Mouse (Mus musculus) lung, embryonic 14.5 days (tissue): ENCODE results near the gene Zcchc2. TPM values are rescaled to one million over a fixed set of nuclear protein-coding genes. Genes with fewer than 3 reads are reported as not detected.

ENCODE experiments used
- ATAC-seq: fragments of 200-750 bp; cut with Nextera tagmentation; 2 replicates; pipeline ENCODE4 v1.8.0; 2017; ENCODE audit warnings: mild to moderate bottlenecking, moderate TSS enrichment, moderate library complexity; ENCODE audit not compliant: insufficient read depth
- DNase-seq: peaks from one replicate; pipeline ENCODE4 v3.0.0-alpha.2; 2015
- H3K27ac ChIP-seq: fragments of 300-500 bp; sonication (generic); 2 replicates; pipeline ENCODE4 v1.5.1; 2014; ENCODE audit warnings: low read depth, mild to moderate bottlenecking, moderate library complexity
- H3K27me3 ChIP-seq: fragments of 300-500 bp; sonication (generic); 2 replicates; pipeline ENCODE4 v1.6.1; 2014; ENCODE audit warnings: low read length, control low read depth; ENCODE audit not compliant: insufficient read depth
- H3K36me3 ChIP-seq: fragments of 300-500 bp; sonication (generic); 2 replicates; pipeline ENCODE4 v1.6.1; 2014; ENCODE audit warnings: control low read depth; ENCODE audit not compliant: insufficient read depth
- H3K4me1 ChIP-seq: fragments of 300-500 bp; sonication (generic); 2 replicates; pipeline ENCODE4 v1.6.1; 2014; ENCODE audit warnings: antibody characterized with exemption, control low read depth; ENCODE audit not compliant: insufficient read depth
- H3K4me2 ChIP-seq: fragments of 300-500 bp; sonication (generic); 2 replicates; pipeline ENCODE4 v1.6.1; 2014; ENCODE audit warnings: mild to moderate bottlenecking
- H3K4me3 ChIP-seq: fragments of 300-500 bp; sonication (generic); 2 replicates; pipeline ENCODE4 v1.5.1; 2014; ENCODE audit warnings: low read depth, low read length
- H3K9ac ChIP-seq: fragments of 300-500 bp; sonication (generic); 2 replicates; pipeline ENCODE4 v1.6.1; 2014
- H3K9me3 ChIP-seq: fragments of 300-500 bp; sonication (generic); 2 replicates; pipeline ENCODE4 v1.6.1; 2016; ENCODE audit warnings: low read depth, low read length, control low read depth
- CTCF ChIP-seq: IDR thresholded peaks from 2 replicates; pipeline ENCODE4 v1.5.1; 2016; ENCODE audit warnings: antibody characterized with exemption, low read depth
- WGBS: fragments of 180-500 bp; shearing (Covaris S2); extraction: QIAGEN DNeasy Blood & Tissue Kit; methylation state at CpG from one replicate; pipeline ENCODE4 v1.1.7; 2014; 5-methylcytosine and 5-hydroxymethylcytosine counted together
- polyA plus RNA-seq: library from polyadenylated mRNA; unstranded; fragments of >200 nt; fragmentation: Nextera tagmentation; extraction: Ambion mirVana; gene quantifications from 2 replicates; pipeline ENCODE4 v1.2.1, GENCODE M21; 2014

Zcchc2 gene
- polyA plus RNA-seq, 1 experiment from 2014 or later, result 3.2 TPM

DNA sequence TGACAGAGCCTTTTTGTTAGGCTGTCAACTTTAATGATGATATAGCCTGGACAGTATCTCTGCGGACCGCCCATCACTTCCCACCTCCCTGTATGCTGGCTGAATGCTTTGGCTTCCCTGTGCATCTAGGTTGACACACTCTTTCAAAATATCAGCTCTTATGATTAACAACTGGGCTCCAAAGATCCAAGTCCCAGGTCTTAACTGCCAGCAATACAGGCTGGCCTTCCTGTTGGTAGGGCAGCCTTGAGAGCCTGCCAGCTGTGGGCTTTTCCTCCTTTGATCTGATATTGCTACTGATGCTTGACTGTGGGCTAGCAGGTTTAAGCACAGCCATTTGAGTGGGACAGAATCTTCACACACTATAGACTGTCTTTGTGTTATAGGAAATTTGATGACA, 74.5 kb downstream of the Zcchc2 start:
- no peaks in the 10 kb centered on the region for H3K36me3 ChIP-seq
- H3K9ac ChIP-seq, result no peak overlapping the region
- H3K27ac ChIP-seq, result peak overlapping the region; percentile 42; the same call in 1 of the 2 replicates
- DNase-seq (peak; percentile 17), ATAC-seq (no peak)
- peak overlapping the region; percentile 15; the same call in 1 of the 2 replicates for H3K4me2 ChIP-seq
- H3K27me3 ChIP-seq, result no peaks in the 10 kb centered on the region
- H3K4me3 ChIP-seq, result no peak overlapping the region
- H3K4me1 ChIP-seq, result peaks cover 22% of the 10 kb centered on the region
- no peak for TF ChIP-seq CTCF
- no peaks in the 10 kb centered on the region for H3K9me3 ChIP-seq
- 59% methylated on average over 2 of the region's 2 CpGs for WGBS

DNA sequence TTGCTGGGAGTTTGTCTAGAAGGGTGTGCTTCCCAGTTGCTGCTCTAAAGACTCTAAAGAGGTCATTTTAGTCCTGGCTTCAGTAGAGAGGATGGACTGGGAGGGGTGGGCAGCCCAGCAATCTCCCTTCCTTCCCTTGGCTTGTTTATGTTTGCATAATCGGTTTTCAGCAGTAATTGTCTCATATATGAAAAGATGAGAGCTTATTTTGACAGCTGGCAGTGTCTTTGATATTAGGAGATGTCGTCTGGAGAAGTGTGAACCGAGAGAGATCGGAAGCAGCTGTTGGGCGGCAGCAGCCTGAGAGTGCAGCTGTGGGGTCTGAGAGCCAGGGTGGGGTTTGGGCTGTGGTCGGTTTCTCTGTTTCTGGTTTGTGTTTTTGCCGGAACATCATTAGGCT, 75.5 kb downstream of the Zcchc2 start:
- WGBS, result 23% methylated on average over 7 of the region's 7 CpGs
- Histone ChIP-seq H3K4me3 (no peak overlapping the region), H3K27me3 (no peaks in the 10 kb centered on the region), H3K27ac (peak overlapping the region; percentile 80), H3K9me3 (no peaks in the 10 kb centered on the region), H3K4me2 (0 out of 2 replicates have a peak overlapping the region, but pooled peaks have one; percentile 10), H3K36me3 (no peaks in the 10 kb centered on the region), H3K4me1 (peaks cover 22% of the 10 kb centered on the region), H3K9ac (no peak overlapping the region)
- DNase-seq (peak; percentile 95), ATAC-seq (peak; percentile 94)
- no peak for TF ChIP-seq CTCF

DNA sequence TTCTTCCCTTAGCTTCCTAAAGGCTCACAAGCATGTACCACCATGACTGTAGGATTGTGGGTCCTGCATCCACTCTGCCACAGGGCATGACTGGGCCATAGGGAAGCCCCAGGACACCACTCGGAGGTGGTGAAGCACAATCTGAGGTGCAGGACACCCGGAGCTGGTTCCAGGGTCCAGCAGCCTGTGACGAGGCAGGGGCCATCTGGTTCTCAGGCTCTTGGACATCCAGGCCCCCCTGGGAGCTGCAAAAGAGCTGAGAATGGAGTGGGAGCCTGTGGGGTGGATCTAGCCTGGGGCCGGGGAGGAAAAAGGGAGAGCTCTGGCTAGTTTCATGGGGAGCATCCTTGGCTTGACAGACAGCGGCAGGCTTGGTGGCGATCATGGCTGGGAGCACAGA, 77.1 kb downstream of the Zcchc2 start:
- no peak for ATAC-seq
- Histone ChIP-seq H3K27me3 (no peaks in the 10 kb centered on the region), H3K9ac (no peak overlapping the region), H3K4me3 (no peak overlapping the region), H3K4me1 (peaks cover 22% of the 10 kb centered on the region), H3K9me3 (no peaks in the 10 kb centered on the region), H3K4me2 (no peak overlapping the region), H3K27ac (no peak overlapping the region), H3K36me3 (no peaks in the 10 kb centered on the region)
- no peak for DNase-seq
- TF ChIP-seq CTCF, result no peak
- 81% methylated on average over 6 of the region's 6 CpGs for WGBS

DNA sequence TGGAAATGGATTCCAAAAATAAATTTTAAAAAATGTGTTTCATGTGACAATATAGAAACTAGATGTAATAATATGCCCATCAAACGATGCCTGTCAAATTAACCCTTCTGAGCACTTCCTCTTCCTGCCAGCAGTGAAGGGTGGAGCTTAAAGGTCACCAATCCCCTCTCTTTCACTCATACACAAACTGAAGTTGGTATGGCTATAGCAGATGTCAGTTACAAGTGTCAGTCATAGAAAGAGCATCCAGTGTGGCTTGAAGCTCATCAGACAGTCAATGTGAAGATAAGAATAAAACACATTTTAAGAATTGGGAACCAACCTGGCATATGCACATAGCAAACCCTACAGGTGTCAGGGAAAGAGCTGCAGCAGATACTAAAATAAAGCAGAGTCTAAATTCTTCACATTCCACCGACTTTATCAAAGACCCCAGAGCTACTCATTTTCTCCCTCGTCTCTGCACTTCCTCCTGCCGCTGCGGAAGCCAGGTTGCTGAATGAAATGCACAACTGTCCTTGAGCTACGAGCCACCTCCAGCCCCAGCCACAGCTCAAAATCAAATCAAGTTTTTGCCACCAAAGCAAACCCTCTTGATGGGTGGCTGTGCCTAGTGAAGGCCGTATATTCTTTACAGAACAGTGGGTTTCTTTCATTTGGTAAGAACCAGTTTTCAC, 79.8 kb downstream of the Zcchc2 start:
- Histone ChIP-seq H3K4me2 (no peak overlapping the region), H3K36me3 (no peaks in the 10 kb centered on the region), H3K9me3 (no peaks in the 10 kb centered on the region; the same call in 1 of the 2 replicates), H3K27me3 (no peaks in the 10 kb centered on the region), H3K4me1 (peaks cover 8% of the 10 kb centered on the region), H3K9ac (no peak overlapping the region), H3K27ac (no peak overlapping the region), H3K4me3 (no peak overlapping the region)
- 51% methylated on average over 7 of the region's 7 CpGs for WGBS
- ATAC-seq (no peak), DNase-seq (no peak)
- TF ChIP-seq CTCF, result no peak

DNA sequence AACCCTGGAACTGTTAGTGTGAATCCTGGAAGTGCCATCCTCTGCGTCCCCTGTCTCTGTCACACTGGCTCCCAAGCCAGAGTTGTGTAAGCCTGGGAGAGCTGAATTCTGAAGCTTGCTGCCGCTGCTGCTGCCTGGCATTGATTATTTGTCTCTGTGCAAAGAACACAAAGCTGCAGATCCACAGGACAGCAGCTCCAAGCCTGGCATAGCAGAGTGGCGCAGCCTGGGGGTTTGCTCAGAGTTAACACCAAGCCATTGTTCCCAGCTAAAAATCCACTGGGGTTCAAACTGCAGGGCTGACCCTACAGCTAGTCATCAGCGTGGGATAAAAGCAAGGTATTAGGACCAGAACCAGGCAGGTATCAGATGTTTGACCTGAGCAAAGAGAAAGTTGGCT, 80.6 kb downstream of the Zcchc2 start:
- no peaks in the 10 kb centered on the region for H3K36me3 ChIP-seq

DNA sequence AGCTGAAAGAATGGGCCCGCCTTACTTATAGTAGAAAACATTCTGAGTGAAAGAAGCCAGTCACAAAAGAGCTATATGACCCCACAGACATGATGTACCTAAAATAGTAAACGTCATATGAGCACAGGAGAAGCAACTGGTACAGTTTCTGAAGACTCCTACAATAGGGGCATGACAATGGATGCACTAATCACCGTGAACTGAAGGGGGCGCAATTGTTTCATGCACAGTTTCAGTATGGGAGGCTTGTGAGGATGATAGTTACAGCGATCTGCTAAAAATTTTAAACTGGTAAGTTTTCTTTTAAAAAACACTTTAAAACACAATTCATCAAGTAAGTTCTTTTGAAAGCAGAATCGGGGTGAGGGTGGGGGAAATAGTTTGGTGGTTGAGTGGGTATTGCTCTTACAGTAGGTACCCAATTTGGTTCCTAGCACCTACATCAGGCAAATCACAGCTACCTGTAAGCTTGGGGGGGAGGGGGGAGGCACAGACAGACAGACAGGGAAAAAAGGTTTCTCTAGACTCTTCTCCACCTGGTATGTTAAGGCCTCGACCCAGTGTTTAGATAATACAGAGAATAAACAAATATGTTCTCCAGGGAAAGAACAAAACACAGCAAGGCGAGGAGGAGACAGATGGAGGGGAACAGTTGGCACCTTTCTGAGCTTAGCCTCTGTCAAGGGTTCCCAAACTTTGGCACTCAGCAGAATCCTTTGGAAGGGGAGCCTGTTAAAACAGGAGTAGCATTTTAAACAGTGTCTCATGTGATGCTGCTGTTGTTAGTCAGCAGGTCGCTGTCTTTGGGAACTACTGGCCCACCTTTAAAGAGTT, 81.2 kb downstream of the Zcchc2 start:
- Histone ChIP-seq H3K27ac (no peak overlapping the region), H3K9ac (no peak overlapping the region), H3K4me1 (0 out of 2 replicates have a peak, but pooled peaks cover 5% of the 10 kb centered on the region), H3K36me3 (no peaks in the 10 kb centered on the region), H3K4me2 (peak overlapping the region; percentile 27; the same call in 1 of the 2 replicates), H3K27me3 (no peaks in the 10 kb centered on the region), H3K4me3 (no peak overlapping the region), H3K9me3 (no peaks in the 10 kb centered on the region; the same call in 1 of the 2 replicates)
- DNase-seq (peak; percentile 93), ATAC-seq (peak; percentile 78)
- 10% methylated on average over 9 of the region's 9 CpGs for WGBS
- peak; percentile 93 for TF ChIP-seq CTCF

More for the DNA sequence above, 80.6 kb downstream of the Zcchc2 start:
- no peak overlapping the region for H3K4me3 ChIP-seq
- no peaks in the 10 kb centered on the region for H3K27me3 ChIP-seq
- H3K4me1 ChIP-seq, result 0 out of 2 replicates have a peak, but pooled peaks cover 5% of the 10 kb centered on the region
- H3K9me3 ChIP-seq, result no peaks in the 10 kb centered on the region; the same call in 1 of the 2 replicates
- 56% methylated on average over 4 of the region's 4 CpGs for WGBS
- H3K27ac ChIP-seq, result no peak overlapping the region
- TF ChIP-seq CTCF, result no peak
- H3K9ac ChIP-seq, result no peak overlapping the region
- ATAC-seq, result no peak
- no peak for DNase-seq
- no peak overlapping the region for H3K4me2 ChIP-seq

DNA sequence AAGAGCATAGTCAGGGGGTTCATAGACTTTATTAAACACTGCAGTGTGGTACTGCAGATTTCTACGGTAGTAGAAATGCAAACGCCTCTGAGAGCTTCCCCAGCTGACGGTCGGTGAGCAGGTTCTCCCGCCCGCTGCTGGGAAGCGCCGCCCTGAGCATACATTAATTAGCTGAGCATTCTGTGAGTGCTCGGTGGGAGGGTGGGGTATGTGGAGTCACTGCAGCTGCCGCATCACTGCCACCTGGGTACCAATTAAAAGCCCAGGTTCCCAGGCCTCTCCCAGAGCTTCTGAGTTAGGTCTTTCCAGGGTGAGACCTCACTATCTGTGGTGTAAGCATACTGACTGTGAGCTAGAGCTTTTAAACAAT, 81.8 kb downstream of the Zcchc2 start:
- Histone ChIP-seq H3K36me3 (no peaks in the 10 kb centered on the region), H3K27me3 (no peaks in the 10 kb centered on the region), H3K4me3 (no peak overlapping the region), H3K9me3 (no peaks in the 10 kb centered on the region; the same call in 1 of the 2 replicates), H3K27ac (no peak overlapping the region), H3K4me2 (peak overlapping the region; percentile 27; the same call in 1 of the 2 replicates), H3K9ac (no peak overlapping the region), H3K4me1 (0 out of 2 replicates have a peak, but pooled peaks cover 2% of the 10 kb centered on the region)
- DNase-seq (peak; percentile 21), ATAC-seq (0 out of 2 replicates have a peak, but pooled peaks have one; percentile 42)
- TF ChIP-seq CTCF, result no peak
- WGBS, result 5% methylated on average over 10 of the region's 10 CpGs
